Mouse (Mus musculus) midbrain, embryonic 15.5 days (tissue): ENCODE results near the gene Ankrd55. TPM values are rescaled to one million over a fixed set of nuclear protein-coding genes. Genes with fewer than 3 reads are reported as not detected.
A peak's percentile ranks its signal among the peaks of the same experiment; 100 is the strongest.

ENCODE experiments used
- ATAC-seq: fragments of 200-750 bp; cut with Nextera tagmentation; replicated peaks from 2 replicates; pipeline ENCODE4 v1.8.0; 2017; ENCODE audit warnings: moderate TSS enrichment
- H3K27ac ChIP-seq: fragments of 300-500 bp; sonication (generic); 2 replicates; pipeline ENCODE4 v1.5.1; 2015; ENCODE audit warnings: mild to moderate bottlenecking, inconsistent platforms
- H3K27me3 ChIP-seq: fragments of 300-500 bp; sonication (generic); replicated peaks from 2 replicates; pipeline ENCODE4 v1.6.1; 2015; ENCODE audit warnings: inconsistent platforms
- H3K36me3 ChIP-seq: fragments of 300-500 bp; sonication (generic); replicated peaks from 2 replicates; pipeline ENCODE4 v1.6.1; 2015; ENCODE audit warnings: inconsistent platforms
- H3K4me1 ChIP-seq: fragments of 300-500 bp; sonication (generic); 2 replicates; pipeline ENCODE4 v1.6.1; 2015; ENCODE audit warnings: inconsistent platforms
- H3K4me2 ChIP-seq: fragments of 300-500 bp; sonication (generic); 2 replicates; pipeline ENCODE4 v1.6.1; 2015; ENCODE audit warnings: inconsistent platforms, mild to moderate bottlenecking, moderate library complexity
- H3K4me3 ChIP-seq: fragments of 300-500 bp; sonication (generic); 2 replicates; pipeline ENCODE4 v1.5.1; 2015; ENCODE audit warnings: mild to moderate bottlenecking, inconsistent platforms
- H3K9ac ChIP-seq: fragments of 300-500 bp; sonication (generic); 2 replicates; pipeline ENCODE4 v1.6.1; 2015; ENCODE audit warnings: mild to moderate bottlenecking, inconsistent platforms
- H3K9me3 ChIP-seq: fragments of 300-500 bp; sonication (generic); 2 replicates; pipeline ENCODE4 v1.6.1; 2016; ENCODE audit warnings: inconsistent platforms
- WGBS: fragments of 180-500 bp; shearing (Covaris S2); methylation state at CpG from one replicate; pipeline ENCODE4 v1.1.7; 2015; ENCODE audit warnings: mixed read lengths; 5-methylcytosine and 5-hydroxymethylcytosine counted together
- polyA plus RNA-seq: library from polyadenylated mRNA; unstranded; fragments of >200 nt; fragmentation: Nextera tagmentation; extraction: Ambion mirVana; gene quantifications from 2 replicates; pipeline ENCODE4 v1.2.1, GENCODE M21; 2015

Ankrd55 gene
- polyA plus RNA-seq, 1 experiment from 2014 or later, result 8.9 TPM

GRCm38 (mm10) chr13:112365303-112365702 is 77.1 kb downstream of the Ankrd55 start:
- Histone ChIP-seq H3K4me1 (no peaks in the 10 kb centered on the region), H3K4me3 (no peak overlapping the region), H3K27me3 (no peaks in the 10 kb centered on the region), H3K9me3 (no peaks in the 10 kb centered on the region), H3K4me2 (no peak overlapping the region), H3K36me3 (no peaks in the 10 kb centered on the region), H3K9ac (no peak overlapping the region), H3K27ac (no peak overlapping the region)
- WGBS, result 63% methylated on average over 5 of the region's 5 CpGs
- no peak for ATAC-seq

GRCm38 (mm10) chr13:112365762-112366161 is 77.5 kb downstream of the Ankrd55 start:
- Histone ChIP-seq H3K9me3 (no peaks in the 10 kb centered on the region), H3K27me3 (no peaks in the 10 kb centered on the region), H3K4me2 (no peak overlapping the region), H3K36me3 (no peaks in the 10 kb centered on the region), H3K4me1 (no peaks in the 10 kb centered on the region), H3K9ac (no peak overlapping the region), H3K4me3 (no peak overlapping the region), H3K27ac (no peak overlapping the region)
- 63% methylated on average over 4 of the region's 4 CpGs for WGBS
- ATAC-seq, result no peak

- 92% methylated on average over 4 of the region's 4 CpGs for WGBS
- no peak overlapping the region for H3K4me3 ChIP-seq
- H3K36me3 ChIP-seq, result no peaks in the 10 kb centered on the region
- H3K9ac ChIP-seq, result no peak overlapping the region
- H3K27me3 ChIP-seq, result no peaks in the 10 kb centered on the region
- no peaks in the 10 kb centered on the region for H3K4me1 ChIP-seq
- no peak overlapping the region for H3K4me2 ChIP-seq
- H3K9me3 ChIP-seq, result no peaks in the 10 kb centered on the region
- no peak for ATAC-seq
- H3K27ac ChIP-seq, result no peak overlapping the region
These were observed 78.2 kb downstream of the Ankrd55 start for GRCm38 (mm10) chr13:112366321-112367029.

GRCm38 (mm10) chr13:112371729-112372128 is 83.5 kb downstream of the Ankrd55 start:
- WGBS, result 92% methylated on average over 4 of the region's 4 CpGs
- Histone ChIP-seq H3K9me3 (no peaks in the 10 kb centered on the region), H3K4me1 (peaks cover 5% of the 10 kb centered on the region; the same call in 1 of the 2 replicates), H3K9ac (no peak overlapping the region), H3K4me2 (no peak overlapping the region), H3K36me3 (no peaks in the 10 kb centered on the region), H3K27me3 (no peaks in the 10 kb centered on the region), H3K27ac (no peak overlapping the region), H3K4me3 (no peak overlapping the region)
- no peak for ATAC-seq

GRCm38 (mm10) chr13:112375766-112376165 is 87.5 kb downstream of the Ankrd55 start:
- no peaks in the 10 kb centered on the region for H3K9me3 ChIP-seq
- peaks cover 5% of the 10 kb centered on the region; the same call in 1 of the 2 replicates for H3K4me1 ChIP-seq
- no peaks in the 10 kb centered on the region for H3K27me3 ChIP-seq
- WGBS, result 41% methylated on average over 8 of the region's 8 CpGs
- H3K4me3 ChIP-seq, result no peak overlapping the region
- no peaks in the 10 kb centered on the region for H3K36me3 ChIP-seq
- 0 out of 2 replicates have a peak, but pooled peaks have one; percentile 52 for ATAC-seq
- H3K4me2 ChIP-seq, result no peak overlapping the region
- H3K9ac ChIP-seq, result no peak overlapping the region
- no peak overlapping the region for H3K27ac ChIP-seq

GRCm38 (mm10) chr13:112378782-112379305 is 90.6 kb downstream of the Ankrd55 start:
- no peak overlapping the region for H3K27ac ChIP-seq
- ATAC-seq, result no peak
- H3K36me3 ChIP-seq, result no peaks in the 10 kb centered on the region
- no peaks in the 10 kb centered on the region for H3K9me3 ChIP-seq
- H3K4me2 ChIP-seq, result no peak overlapping the region
- H3K9ac ChIP-seq, result no peak overlapping the region
- WGBS, result 89% methylated on average over 9 of the region's 9 CpGs
- no peak overlapping the region for H3K4me3 ChIP-seq
- H3K4me1 ChIP-seq, result peaks cover 5% of the 10 kb centered on the region; the same call in 1 of the 2 replicates
- no peaks in the 10 kb centered on the region for H3K27me3 ChIP-seq

GRCm38 (mm10) chr13:112381476-112381875 is 93.2 kb downstream of the Ankrd55 start:
- H3K4me2 ChIP-seq, result no peak overlapping the region
- no peak overlapping the region for H3K27ac ChIP-seq
- H3K27me3 ChIP-seq, result no peaks in the 10 kb centered on the region

GRCm38 (mm10) chr13:112382457-112382856 is 94.2 kb downstream of the Ankrd55 start:
- 73% methylated on average over 4 of the region's 4 CpGs for WGBS
- Histone ChIP-seq H3K27me3 (no peaks in the 10 kb centered on the region), H3K36me3 (no peaks in the 10 kb centered on the region), H3K9ac (no peak overlapping the region), H3K4me2 (no peak overlapping the region), H3K4me1 (no peaks in the 10 kb centered on the region), H3K9me3 (no peaks in the 10 kb centered on the region), H3K27ac (no peak overlapping the region), H3K4me3 (no peak overlapping the region)
- ATAC-seq, result no peak

More at GRCm38 (mm10) chr13:112381476-112381875, 93.2 kb downstream of the Ankrd55 start:
- no peak overlapping the region for H3K9ac ChIP-seq
- no peak for ATAC-seq
- H3K36me3 ChIP-seq, result no peaks in the 10 kb centered on the region
- no peak overlapping the region for H3K4me3 ChIP-seq
- WGBS, result 71% methylated on average over 2 of the region's 2 CpGs
- H3K4me1 ChIP-seq, result no peaks in the 10 kb centered on the region
- no peaks in the 10 kb centered on the region for H3K9me3 ChIP-seq

GRCm38 (mm10) chr13:112382956-112383355 is 94.7 kb downstream of the Ankrd55 start:
- no peak overlapping the region for H3K4me2 ChIP-seq
- 72% methylated on average over 3 of the region's 3 CpGs for WGBS
- no peaks in the 10 kb centered on the region for H3K36me3 ChIP-seq
- H3K4me1 ChIP-seq, result no peaks in the 10 kb centered on the region
- no peak for ATAC-seq
- no peaks in the 10 kb centered on the region for H3K27me3 ChIP-seq
- H3K27ac ChIP-seq, result no peak overlapping the region
- no peaks in the 10 kb centered on the region for H3K9me3 ChIP-seq
- H3K4me3 ChIP-seq, result no peak overlapping the region
- H3K9ac ChIP-seq, result no peak overlapping the region

GRCm38 (mm10) chr13:112383941-112384659 is 95.8 kb downstream of the Ankrd55 start:
- H3K4me3 ChIP-seq, result no peak overlapping the region
- no peak overlapping the region for H3K27ac ChIP-seq
- no peaks in the 10 kb centered on the region for H3K9me3 ChIP-seq
- H3K4me1 ChIP-seq, result no peaks in the 10 kb centered on the region
- ATAC-seq, result no peak
- H3K36me3 ChIP-seq, result no peaks in the 10 kb centered on the region
- H3K4me2 ChIP-seq, result no peak overlapping the region
- 84% methylated on average over 11 of the region's 11 CpGs for WGBS
- H3K9ac ChIP-seq, result no peak overlapping the region
- H3K27me3 ChIP-seq, result no peaks in the 10 kb centered on the region

- Histone ChIP-seq H3K27me3 (no peaks in the 10 kb centered on the region), H3K4me3 (no peak overlapping the region), H3K4me1 (no peaks in the 10 kb centered on the region), H3K4me2 (no peak overlapping the region), H3K9me3 (no peaks in the 10 kb centered on the region), H3K9ac (no peak overlapping the region), H3K27ac (no peak overlapping the region), H3K36me3 (no peaks in the 10 kb centered on the region)
- 95% methylated on average over 9 of the region's 9 CpGs for WGBS
- ATAC-seq, result no peak
These were observed 96.8 kb downstream of the Ankrd55 start for GRCm38 (mm10) chr13:112385040-112385439.

GRCm38 (mm10) chr13:112386494-112387075 is 98.3 kb downstream of the Ankrd55 start:
- no peak overlapping the region for H3K4me3 ChIP-seq
- no peaks in the 10 kb centered on the region for H3K4me1 ChIP-seq
- H3K27me3 ChIP-seq, result no peaks in the 10 kb centered on the region
- 77% methylated on average over 2 of the region's 2 CpGs for WGBS
- no peaks in the 10 kb centered on the region for H3K36me3 ChIP-seq
- no peak for ATAC-seq
- no peak overlapping the region for H3K9ac ChIP-seq
- no peak overlapping the region for H3K27ac ChIP-seq
- no peak overlapping the region for H3K4me2 ChIP-seq
- no peaks in the 10 kb centered on the region for H3K9me3 ChIP-seq
